Mouse (Mus musculus) limb, embryonic 14.5 days (tissue): Measurements from ENCODE around the gene Armc3. TPM values are rescaled to one million over a fixed set of nuclear protein-coding genes. Genes with fewer than 3 reads are reported as not detected.
"Not testable (repeated sequence)": the region's sequence is repeated elsewhere in the genome, so short reads cannot be mapped to it uniquely, and the experiment has no call there.

ENCODE experiments used
- ATAC-seq: fragments of 200-750 bp; cut with Nextera tagmentation; 2 replicates; pipeline ENCODE4 v1.8.0; 2017; ENCODE audit warnings: low read depth, moderate number of reproducible peaks, moderate TSS enrichment; ENCODE audit not compliant: low FRiP score
- DNase-seq: peaks from one replicate; pipeline ENCODE4 v3.0.0-alpha.2; 2015; ENCODE audit warnings: low spot score
- H3K27ac ChIP-seq: fragments of 300-500 bp; sonication (generic); replicated peaks from 2 replicates; pipeline ENCODE4 v1.5.1; 2014; ENCODE audit warnings: low read depth, mild to moderate bottlenecking, low read length, moderate library complexity, mixed read lengths
- H3K27me3 ChIP-seq: fragments of 300-500 bp; sonication (generic); 2 replicates; pipeline ENCODE4 v1.6.1; 2014; ENCODE audit warnings: low read length, mixed read lengths; ENCODE audit not compliant: control insufficient read depth, insufficient read depth
- H3K36me3 ChIP-seq: fragments of 300-500 bp; sonication (generic); 2 replicates; pipeline ENCODE4 v1.6.1; 2014; ENCODE audit warnings: mild to moderate bottlenecking, low read length, moderate library complexity, mixed read lengths; ENCODE audit not compliant: control insufficient read depth, insufficient read depth
- H3K4me1 ChIP-seq: fragments of 300-500 bp; sonication (generic); 2 replicates; pipeline ENCODE4 v1.6.1; 2014; ENCODE audit warnings: antibody characterized with exemption, low read length, mixed read lengths; ENCODE audit not compliant: control insufficient read depth, insufficient read depth
- H3K4me2 ChIP-seq: fragments of 300-500 bp; sonication (generic); replicated peaks from 2 replicates; pipeline ENCODE4 v1.6.1; 2014; ENCODE audit warnings: low read depth, mild to moderate bottlenecking, low read length, moderate library complexity; ENCODE audit not compliant: severe bottlenecking
- H3K4me3 ChIP-seq: fragments of 300-500 bp; sonication (generic); replicated peaks from 2 replicates; pipeline ENCODE4 v1.5.1; 2014; ENCODE audit warnings: low read length
- H3K9ac ChIP-seq: fragments of 300-500 bp; sonication (generic); 2 replicates; pipeline ENCODE4 v1.6.1; 2014; ENCODE audit warnings: mild to moderate bottlenecking, low read depth, low read length, moderate library complexity; ENCODE audit not compliant: severe bottlenecking
- H3K9me3 ChIP-seq: fragments of 300-500 bp; sonication (generic); 2 replicates; pipeline ENCODE4 v1.6.1; 2016; ENCODE audit warnings: low read length; ENCODE audit not compliant: control insufficient read depth
- POLR2A ChIP-seq: fragments of 200-500 bp; IDR thresholded peaks from 2 replicates; pipeline ENCODE4 v1.8.0; 2012; ENCODE audit warnings: inconsistent platforms, mild to moderate bottlenecking, moderate library complexity, borderline replicate concordance; ENCODE audit not compliant: insufficient read depth, insufficient read length; ENCODE audit errors: extremely low read depth
- WGBS: fragments of 180-500 bp; shearing (Covaris S2); extraction: QIAGEN DNeasy Blood & Tissue Kit; methylation state at CpG from one replicate; pipeline ENCODE4 v1.1.7; 2014; 5-methylcytosine and 5-hydroxymethylcytosine counted together
- polyA plus RNA-seq, 2 experiments: library from polyadenylated mRNA; depleted of rRNA in 1 of 2; stranded (reverse) in 1 of 2; unstranded in 1 of 2; fragments of >200 nt; fragmentation: Nextera tagmentation in 1 of 2; extraction: Ambion mirVana in 1 of 2; gene quantifications; 2 replicates each; pipeline versions ENCODE4 v1.2.1 to v1.2.3; 2012 to 2014

Armc3 gene
- polyA plus RNA-seq, 2 experiments, result 0.08 TPM; not detected in 1

DNA sequence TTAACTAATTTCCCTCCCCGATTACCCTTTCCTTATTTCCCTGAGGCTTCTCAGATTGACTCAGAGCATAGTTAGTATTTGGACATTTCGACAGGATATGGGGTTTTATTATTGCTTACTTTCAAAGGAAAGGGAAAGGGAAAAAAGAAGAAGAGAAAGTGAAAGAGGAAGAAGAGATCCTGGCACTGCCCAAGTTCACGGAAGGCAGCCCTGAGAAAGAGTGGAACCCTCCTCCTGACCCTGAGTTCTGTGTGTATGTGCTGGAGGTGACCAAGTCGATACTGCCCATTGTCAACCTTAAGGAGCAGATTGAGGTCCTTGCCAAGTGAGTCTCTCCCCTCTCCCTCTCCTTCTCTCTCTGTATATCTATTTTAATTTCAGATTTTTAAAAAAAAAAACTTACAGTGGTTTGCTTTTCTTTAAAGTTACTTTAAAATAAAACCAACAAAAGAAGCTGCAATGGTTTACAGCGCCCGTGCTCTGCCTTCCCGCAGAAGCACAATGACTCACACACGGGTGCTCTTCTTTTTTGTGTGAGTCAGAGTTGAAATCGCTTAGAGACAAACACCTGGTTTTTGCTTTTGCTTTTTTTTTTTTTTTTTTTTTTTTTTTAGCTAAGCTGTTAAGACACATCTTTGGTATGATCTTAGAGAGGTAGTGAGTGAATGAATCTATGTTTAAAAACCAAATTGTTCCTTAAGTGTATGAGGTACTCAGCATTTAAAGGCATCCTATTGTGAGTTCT, 101.4 kb downstream of the Armc3 start:
- no peak overlapping the region for H3K9ac ChIP-seq
- H3K9me3 ChIP-seq, result no peaks in the 10 kb centered on the region
- ATAC-seq (no peak), DNase-seq (no peak)
- no peak overlapping the region for H3K4me2 ChIP-seq
- 78% methylated on average over 9 of the region's 9 CpGs for WGBS
- H3K36me3 ChIP-seq, result no peaks in the 10 kb centered on the region
- H3K27me3 ChIP-seq, result no peaks in the 10 kb centered on the region
- no peak for TF ChIP-seq POLR2A
- H3K27ac ChIP-seq, result no peak overlapping the region
- no peak overlapping the region for H3K4me3 ChIP-seq
- H3K4me1 ChIP-seq, result no peaks in the 10 kb centered on the region

DNA sequence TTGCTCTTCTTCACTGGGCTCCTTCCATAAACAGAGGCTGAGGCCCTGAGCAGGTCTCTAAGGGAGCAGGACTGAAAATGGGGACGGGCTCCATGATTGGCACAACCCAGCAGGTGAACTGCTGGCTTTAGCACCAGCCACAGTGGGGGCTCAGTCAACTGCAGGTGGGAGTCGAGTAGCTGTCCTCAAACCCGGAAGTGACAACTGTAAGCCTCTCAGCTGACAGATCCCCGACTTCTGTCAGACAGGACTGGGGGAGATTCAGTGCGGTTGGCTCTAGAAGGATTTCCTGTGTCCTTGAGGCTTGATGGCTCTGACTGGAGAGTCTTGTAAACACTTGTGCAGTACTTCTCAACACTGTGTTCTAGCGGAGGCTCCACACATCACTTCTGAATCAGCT, 102.1 kb downstream of the Armc3 start:
- DNase-seq (no peak), ATAC-seq (no peak)
- Histone ChIP-seq H3K4me2 (no peak overlapping the region), H3K36me3 (no peaks in the 10 kb centered on the region), H3K9me3 (no peaks in the 10 kb centered on the region), H3K4me3 (no peak overlapping the region), H3K4me1 (no peaks in the 10 kb centered on the region), H3K27me3 (no peaks in the 10 kb centered on the region), H3K27ac (no peak overlapping the region), H3K9ac (no peak overlapping the region)
- 26% methylated on average over 6 of the region's 6 CpGs for WGBS
- no peak for TF ChIP-seq POLR2A

DNA sequence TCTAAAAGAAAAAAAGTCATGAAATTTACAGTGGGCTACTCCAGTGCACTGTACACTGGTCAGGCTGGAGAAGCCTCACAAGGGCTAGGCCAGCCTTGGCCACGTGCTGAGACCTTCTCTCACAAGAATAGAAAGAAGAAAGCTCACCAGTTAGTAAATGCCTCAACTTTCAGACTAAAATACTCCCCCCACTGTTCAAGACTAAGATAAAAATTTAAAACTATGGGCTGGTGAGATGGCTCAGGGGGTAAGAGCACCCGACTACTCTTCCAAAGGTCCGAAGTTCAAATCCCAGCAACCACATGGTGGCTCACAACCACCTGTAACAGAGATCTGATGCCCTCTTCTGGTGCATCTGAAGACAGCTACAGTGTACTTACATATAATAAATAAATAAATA, 104.0 kb downstream of the Armc3 start:
- not testable (repeated sequence) for H3K27me3 ChIP-seq, H3K36me3 ChIP-seq, H3K9me3 ChIP-seq, H3K4me2 ChIP-seq, H3K27ac ChIP-seq, H3K4me1 ChIP-seq, DNase-seq, H3K4me3 ChIP-seq, H3K9ac ChIP-seq, ATAC-seq
- 87% methylated on average over 3 of the region's 3 CpGs for WGBS

DNA sequence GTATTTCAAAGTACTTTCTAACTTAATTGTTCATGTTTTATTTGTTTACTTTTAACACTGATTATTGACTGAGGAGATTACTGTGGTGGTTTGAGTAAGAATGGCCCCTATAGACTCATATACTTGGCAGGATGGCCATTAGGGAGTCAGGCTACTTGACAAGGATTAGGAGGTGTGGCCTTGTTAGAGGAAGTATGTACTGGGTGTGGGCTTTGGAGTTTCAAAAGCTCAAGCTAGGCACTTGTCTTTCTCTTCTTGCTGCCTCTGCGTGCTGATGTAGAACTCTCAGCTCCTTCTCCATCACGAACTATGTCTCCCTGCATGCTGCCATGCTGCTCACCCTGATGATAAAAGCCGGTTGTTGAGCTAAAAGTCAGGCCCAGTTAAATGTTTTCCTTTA, 111.4 kb downstream of the Armc3 start:
- no peak for ATAC-seq

DNA sequence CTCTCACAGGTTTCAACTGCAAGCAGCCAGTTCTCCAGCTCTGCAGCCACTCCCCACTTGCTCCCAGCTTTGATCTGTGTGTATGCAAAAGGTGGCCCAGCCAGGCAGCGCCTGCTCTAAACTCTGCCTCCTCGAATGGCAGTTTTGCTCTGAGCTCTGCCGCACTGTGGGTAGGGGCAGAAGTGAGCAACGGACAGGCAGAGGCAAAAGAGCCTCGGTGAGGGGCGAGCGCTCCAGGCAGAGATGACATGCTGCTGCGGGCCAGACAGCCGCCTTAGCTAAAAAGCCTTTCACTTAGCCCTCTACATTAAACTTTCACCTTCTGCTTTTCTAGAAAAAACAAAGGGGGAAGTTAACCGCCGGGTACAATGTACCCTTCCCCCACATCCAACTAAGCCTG, 117.0 kb downstream of the Armc3 start:
- Histone ChIP-seq H3K27ac (no peak overlapping the region), H3K9me3 (peaks cover 9% of the 10 kb centered on the region), H3K27me3 (no peaks in the 10 kb centered on the region), H3K4me3 (no peak overlapping the region), H3K4me1 (no peaks in the 10 kb centered on the region), H3K36me3 (no peaks in the 10 kb centered on the region), H3K9ac (no peak overlapping the region), H3K4me2 (no peak overlapping the region)
- DNase-seq (no peak), ATAC-seq (no peak)
- 45% methylated on average over 11 of the region's 11 CpGs for WGBS
- TF ChIP-seq POLR2A, result no peak

More for the DNA sequence above, 111.4 kb downstream of the Armc3 start:
- no peaks in the 10 kb centered on the region for H3K27me3 ChIP-seq
- no peak overlapping the region for H3K4me3 ChIP-seq
- no peaks in the 10 kb centered on the region for H3K4me1 ChIP-seq
- peaks cover 6% of the 10 kb centered on the region for H3K9me3 ChIP-seq
- WGBS, result 88% methylated on average over 3 of the region's 3 CpGs
- no peak overlapping the region for H3K4me2 ChIP-seq
- TF ChIP-seq POLR2A, result no peak
- no peak overlapping the region for H3K27ac ChIP-seq
- H3K36me3 ChIP-seq, result no peaks in the 10 kb centered on the region
- no peak overlapping the region for H3K9ac ChIP-seq
- no peak for DNase-seq
